Mouse (Mus musculus): Measurements from ENCODE around the gene Insig1. TPM values are rescaled to one million over a fixed set of nuclear protein-coding genes. Genes with fewer than 3 reads are reported as not detected.
A peak's percentile ranks its signal among the peaks of the same experiment; 100 is the strongest.

Insig1 gene
- polyA plus RNA-seq, 1 experiment from 2014 or later, result 137 TPM

- 67% methylated on average over 5 of the region's 5 CpGs for WGBS
- no peaks in the 10 kb centered on the region for H3K27me3 ChIP-seq (ENCODE audit: control insufficient read depth, insufficient read depth, low read length)
- ATAC-seq (ENCODE audit: low FRiP score), result no peak
- no peak overlapping the region for H3K27ac ChIP-seq (ENCODE audit: low read depth, low read length)
- H3K4me1 ChIP-seq (ENCODE audit: control insufficient read depth, insufficient read depth, low read length), result no peaks in the 10 kb centered on the region
- no peak for DNase-seq (ENCODE audit: low spot score, missing footprints)
- H3K36me3 ChIP-seq (ENCODE audit: control insufficient read depth, insufficient read depth, low read length), result no peaks in the 10 kb centered on the region
- H3K4me3 ChIP-seq (ENCODE audit: low read depth, low read length), result no peak overlapping the region
- no peaks in the 10 kb centered on the region for H3K9me3 ChIP-seq (ENCODE audit: control insufficient read depth, low read length)
- no peak overlapping the region for H3K9ac ChIP-seq (ENCODE audit: low read length)
- no peak overlapping the region for H3K4me2 ChIP-seq
Observed at GRCm38 (mm10) chr5:28037639-28038038, 33.5 kb upstream of the Insig1 start.

DNA sequence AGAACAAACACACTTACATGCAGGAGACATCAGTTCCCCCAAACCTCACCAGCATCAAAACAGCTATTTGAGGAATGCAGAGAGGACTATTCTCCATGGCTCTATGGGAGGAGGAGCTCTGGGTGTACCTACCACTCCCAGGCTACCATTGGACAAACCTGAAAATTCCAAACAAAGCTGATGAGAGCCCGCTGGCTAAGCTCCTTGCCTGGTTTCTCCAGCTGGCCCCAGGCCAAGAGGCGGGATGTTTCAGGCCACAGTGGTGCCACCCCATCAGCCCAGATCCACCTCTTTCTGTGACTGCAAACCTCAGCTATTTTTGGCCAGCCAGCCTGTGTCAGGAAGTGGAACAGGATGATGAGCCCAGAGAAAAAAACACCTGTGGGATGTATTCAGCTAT lies 33.0 kb upstream of the Insig1 start:
- WGBS, result 49% methylated on average over 2 of the region's 2 CpGs
- H3K27ac ChIP-seq (ENCODE audit: low read depth, low read length), result no peak overlapping the region
- H3K4me1 ChIP-seq (ENCODE audit: control insufficient read depth, insufficient read depth, low read length), result no peaks in the 10 kb centered on the region
- H3K4me3 ChIP-seq (ENCODE audit: low read depth, low read length), result no peak overlapping the region
- H3K36me3 ChIP-seq (ENCODE audit: control insufficient read depth, insufficient read depth, low read length), result no peaks in the 10 kb centered on the region
- H3K9ac ChIP-seq (ENCODE audit: low read length), result no peak overlapping the region
- H3K4me2 ChIP-seq, result no peak overlapping the region
- DNase-seq (ENCODE audit: low spot score, missing footprints) (no peak), ATAC-seq (ENCODE audit: low FRiP score) (peak; percentile 19; the same call in 1 of the 2 replicates)
- no peaks in the 10 kb centered on the region for H3K9me3 ChIP-seq (ENCODE audit: control insufficient read depth, low read length)
- H3K27me3 ChIP-seq (ENCODE audit: control insufficient read depth, insufficient read depth, low read length), result no peaks in the 10 kb centered on the region

- no peak overlapping the region for H3K9ac ChIP-seq (ENCODE audit: low read length)
- H3K4me3 ChIP-seq (ENCODE audit: low read depth, low read length), result no peak overlapping the region
- peaks cover 4% of the 10 kb centered on the region; the same call in 1 of the 2 replicates for H3K9me3 ChIP-seq (ENCODE audit: control insufficient read depth, low read length)
- H3K36me3 ChIP-seq (ENCODE audit: control insufficient read depth, insufficient read depth, low read length), result no peaks in the 10 kb centered on the region
- H3K4me1 ChIP-seq (ENCODE audit: control insufficient read depth, insufficient read depth, low read length), result no peaks in the 10 kb centered on the region
- no peak for DNase-seq (ENCODE audit: low spot score, missing footprints)
- WGBS, result 83% methylated on average over 7 of the region's 7 CpGs
- ATAC-seq (ENCODE audit: low FRiP score), result no peak
- no peak overlapping the region for H3K4me2 ChIP-seq
- H3K27me3 ChIP-seq (ENCODE audit: control insufficient read depth, insufficient read depth, low read length), result no peaks in the 10 kb centered on the region
- H3K27ac ChIP-seq (ENCODE audit: low read depth, low read length), result no peak overlapping the region
Observed at GRCm38 (mm10) chr5:28039746-28040655, 31.2 kb upstream of the Insig1 start.

DNA sequence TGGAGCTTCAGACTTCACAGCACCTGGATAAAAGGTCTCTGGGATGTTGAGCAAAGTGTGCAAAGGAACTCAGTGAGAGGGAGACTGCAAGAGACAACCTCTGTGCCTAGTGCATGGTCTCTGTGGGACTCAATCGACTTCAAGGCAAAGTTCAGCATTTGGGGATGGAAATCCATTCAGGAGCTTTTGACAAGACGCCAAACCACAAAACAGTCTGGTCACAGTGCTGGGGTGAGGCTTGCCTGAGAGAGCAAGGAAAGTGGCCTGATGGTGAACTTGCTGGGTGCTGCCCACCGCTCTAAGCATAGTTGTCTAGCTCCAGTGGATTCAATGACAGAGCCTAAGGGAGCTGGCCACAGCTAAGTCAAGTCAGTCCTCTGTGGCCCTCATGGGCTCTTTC lies 30.4 kb upstream of the Insig1 start:
- Histone ChIP-seq H3K27me3 (ENCODE audit: control insufficient read depth, insufficient read depth, low read length) (no peaks in the 10 kb centered on the region), H3K4me2 (no peak overlapping the region)

DNA sequence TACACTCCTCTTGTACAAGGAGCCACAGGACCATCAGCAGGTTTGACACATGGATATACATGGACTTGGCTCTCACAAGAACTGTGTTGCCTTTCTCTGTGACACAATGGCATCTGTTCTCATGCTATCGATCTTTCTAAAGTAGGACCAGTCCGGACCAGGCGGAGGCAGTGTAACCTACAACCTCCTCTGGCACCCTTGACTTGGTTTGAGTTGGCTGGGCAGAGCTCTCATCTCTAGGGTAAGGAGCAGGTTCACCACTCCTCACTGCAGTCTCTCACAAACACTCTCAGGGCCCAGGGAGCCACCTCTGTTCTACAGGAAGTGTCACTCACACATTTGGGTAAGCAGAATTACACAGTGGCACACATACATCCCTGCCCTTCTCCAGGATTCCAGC lies 29.1 kb upstream of the Insig1 start:
- Histone ChIP-seq H3K4me1 (ENCODE audit: control insufficient read depth, insufficient read depth, low read length) (no peaks in the 10 kb centered on the region), H3K4me2 (no peak overlapping the region), H3K4me3 (ENCODE audit: low read depth, low read length) (no peak overlapping the region), H3K36me3 (ENCODE audit: control insufficient read depth, insufficient read depth, low read length) (no peaks in the 10 kb centered on the region), H3K27me3 (ENCODE audit: control insufficient read depth, insufficient read depth, low read length) (no peaks in the 10 kb centered on the region), H3K27ac (ENCODE audit: low read depth, low read length) (no peak overlapping the region), H3K9ac (ENCODE audit: low read length) (no peak overlapping the region), H3K9me3 (ENCODE audit: control insufficient read depth, low read length) (peaks cover 4% of the 10 kb centered on the region; the same call in 1 of the 2 replicates)
- 86% methylated on average over 3 of the region's 3 CpGs for WGBS
- DNase-seq (ENCODE audit: low spot score, missing footprints) (no peak), ATAC-seq (ENCODE audit: low FRiP score) (no peak)

More for the DNA sequence above, 30.4 kb upstream of the Insig1 start:
- DNase-seq (ENCODE audit: low spot score, missing footprints) (no peak), ATAC-seq (ENCODE audit: low FRiP score) (no peak)
- 91% methylated on average over 3 of the region's 3 CpGs for WGBS
- Histone ChIP-seq H3K9ac (ENCODE audit: low read length) (no peak overlapping the region), H3K36me3 (ENCODE audit: control insufficient read depth, insufficient read depth, low read length) (no peaks in the 10 kb centered on the region), H3K27ac (ENCODE audit: low read depth, low read length) (no peak overlapping the region), H3K9me3 (ENCODE audit: control insufficient read depth, low read length) (peaks cover 4% of the 10 kb centered on the region; the same call in 1 of the 2 replicates), H3K4me1 (ENCODE audit: control insufficient read depth, insufficient read depth, low read length) (no peaks in the 10 kb centered on the region), H3K4me3 (ENCODE audit: low read depth, low read length) (no peak overlapping the region)

DNA sequence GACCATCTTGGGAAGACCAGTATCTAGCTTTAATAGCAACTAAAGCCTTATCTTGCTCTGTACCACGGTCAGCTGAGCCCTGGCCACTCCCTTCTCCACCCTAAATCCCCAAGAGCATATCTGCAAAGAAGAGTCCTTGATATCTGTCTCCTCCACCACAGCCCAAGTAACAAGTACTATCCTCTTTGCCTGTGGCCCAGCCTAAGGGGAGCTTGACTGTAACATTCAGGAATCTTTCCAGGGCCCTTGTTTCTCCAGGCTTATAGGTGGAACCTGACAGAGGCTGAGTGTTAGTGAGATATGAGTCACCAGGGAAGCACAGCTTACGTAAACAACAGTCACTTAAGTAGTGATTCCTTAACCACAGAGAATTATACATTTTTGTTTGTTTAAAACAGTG lies 28.4 kb upstream of the Insig1 start:
- H3K27ac ChIP-seq (ENCODE audit: low read depth, low read length), result no peak overlapping the region
- DNase-seq (ENCODE audit: low spot score, missing footprints) (no peak), ATAC-seq (ENCODE audit: low FRiP score) (no peak)
- H3K36me3 ChIP-seq (ENCODE audit: control insufficient read depth, insufficient read depth, low read length), result no peaks in the 10 kb centered on the region
- no peaks in the 10 kb centered on the region for H3K27me3 ChIP-seq (ENCODE audit: control insufficient read depth, insufficient read depth, low read length)
- H3K4me3 ChIP-seq (ENCODE audit: low read depth, low read length), result no peak overlapping the region
- WGBS, result 83% methylated on average over 2 of the region's 2 CpGs
- no peak overlapping the region for H3K9ac ChIP-seq (ENCODE audit: low read length)
- no peak overlapping the region for H3K4me2 ChIP-seq
- no peaks in the 10 kb centered on the region for H3K4me1 ChIP-seq (ENCODE audit: control insufficient read depth, insufficient read depth, low read length)
- peaks cover 4% of the 10 kb centered on the region; the same call in 1 of the 2 replicates for H3K9me3 ChIP-seq (ENCODE audit: control insufficient read depth, low read length)

- peaks cover 4% of the 10 kb centered on the region; the same call in 1 of the 2 replicates for H3K9me3 ChIP-seq (ENCODE audit: control insufficient read depth, low read length)
- H3K4me3 ChIP-seq (ENCODE audit: low read depth, low read length), result no peak overlapping the region
- ATAC-seq (ENCODE audit: low FRiP score) (no peak), DNase-seq (ENCODE audit: low spot score, missing footprints) (no peak)
- WGBS, result 82% methylated on average over 5 of the region's 5 CpGs
- H3K27me3 ChIP-seq (ENCODE audit: control insufficient read depth, insufficient read depth, low read length), result no peaks in the 10 kb centered on the region
- no peaks in the 10 kb centered on the region for H3K36me3 ChIP-seq (ENCODE audit: control insufficient read depth, insufficient read depth, low read length)
- H3K4me1 ChIP-seq (ENCODE audit: control insufficient read depth, insufficient read depth, low read length), result no peaks in the 10 kb centered on the region
- no peak overlapping the region for H3K9ac ChIP-seq (ENCODE audit: low read length)
- H3K27ac ChIP-seq (ENCODE audit: low read depth, low read length), result no peak overlapping the region
- no peak overlapping the region for H3K4me2 ChIP-seq
Observed at GRCm38 (mm10) chr5:28043386-28043785, 27.8 kb upstream of the Insig1 start.

DNA sequence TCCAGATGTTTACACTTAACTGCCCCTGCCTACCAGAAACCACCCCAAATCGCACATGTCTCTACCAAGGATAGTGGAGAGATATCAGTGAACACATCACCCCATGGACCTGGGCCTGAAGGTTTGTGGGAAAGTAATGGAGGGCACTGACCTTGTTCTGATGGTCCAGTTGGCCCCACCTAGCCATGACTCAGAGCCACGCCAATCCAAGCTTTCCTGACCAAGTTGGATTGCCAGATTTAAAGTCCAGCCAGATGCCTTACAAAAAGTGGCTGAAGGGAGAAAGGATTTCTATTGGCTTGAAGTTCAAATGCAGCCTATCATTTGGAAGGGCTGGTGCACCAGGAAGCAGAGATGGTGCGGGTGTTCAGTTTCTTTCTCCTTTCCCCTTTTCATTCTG lies 24.2 kb upstream of the Insig1 start:
- Histone ChIP-seq H3K9ac (ENCODE audit: low read length) (no peak overlapping the region), H3K4me2 (no peak overlapping the region), H3K9me3 (ENCODE audit: control insufficient read depth, low read length) (peaks cover 4% of the 10 kb centered on the region; the same call in 1 of the 2 replicates), H3K27me3 (ENCODE audit: control insufficient read depth, insufficient read depth, low read length) (no peaks in the 10 kb centered on the region), H3K4me3 (ENCODE audit: low read depth, low read length) (no peak overlapping the region), H3K36me3 (ENCODE audit: control insufficient read depth, insufficient read depth, low read length) (no peaks in the 10 kb centered on the region), H3K27ac (ENCODE audit: low read depth, low read length) (no peak overlapping the region), H3K4me1 (ENCODE audit: control insufficient read depth, insufficient read depth, low read length) (no peaks in the 10 kb centered on the region)
- 82% methylated on average over 3 of the region's 3 CpGs for WGBS
- DNase-seq (ENCODE audit: low spot score, missing footprints) (no peak), ATAC-seq (ENCODE audit: low FRiP score) (no peak)

DNA sequence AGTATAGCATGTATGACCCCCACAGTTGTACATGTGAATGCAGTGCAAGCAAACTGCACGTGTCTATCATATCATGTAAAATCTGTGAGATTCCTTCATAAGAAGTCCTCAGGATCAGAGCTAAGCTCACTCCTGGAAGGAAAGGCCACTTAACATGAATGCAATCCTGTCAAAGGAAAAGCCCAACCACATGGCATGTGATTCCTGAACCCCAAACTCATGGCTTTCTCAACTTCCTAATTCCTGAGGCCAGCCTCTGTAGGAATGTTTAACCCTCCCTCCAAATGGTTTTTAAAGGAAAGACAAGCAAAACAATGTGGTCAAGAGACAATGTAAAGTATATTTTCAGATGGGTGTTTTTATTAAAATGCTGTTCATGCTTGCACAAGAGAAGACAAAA lies 23.2 kb upstream of the Insig1 start:
- DNase-seq (ENCODE audit: low spot score, missing footprints), result no peak
- H3K9ac ChIP-seq (ENCODE audit: low read length), result no peak overlapping the region
- H3K4me2 ChIP-seq, result no peak overlapping the region
- H3K4me3 ChIP-seq (ENCODE audit: low read depth, low read length), result no peak overlapping the region
- no peak overlapping the region for H3K27ac ChIP-seq (ENCODE audit: low read depth, low read length)
- H3K9me3 ChIP-seq (ENCODE audit: control insufficient read depth, low read length), result peaks cover 4% of the 10 kb centered on the region; the same call in 1 of the 2 replicates
- no peak for ATAC-seq (ENCODE audit: low FRiP score)
- no peaks in the 10 kb centered on the region for H3K36me3 ChIP-seq (ENCODE audit: control insufficient read depth, insufficient read depth, low read length)
- 83% methylated on average over 1 of the region's 1 CpGs for WGBS
- H3K27me3 ChIP-seq (ENCODE audit: control insufficient read depth, insufficient read depth, low read length), result no peaks in the 10 kb centered on the region
- H3K4me1 ChIP-seq (ENCODE audit: control insufficient read depth, insufficient read depth, low read length), result no peaks in the 10 kb centered on the region
